Mouse (Mus musculus): ENCODE results near the gene Slc37a2. TPM values are rescaled to one million over a fixed set of nuclear protein-coding genes. Genes with fewer than 3 reads are reported as not detected.
A peak's percentile ranks its signal among the peaks of the same experiment; 100 is the strongest.
"Not testable (repeated sequence)": the region's sequence is repeated elsewhere in the genome, so short reads cannot be mapped to it uniquely, and the experiment has no call there.

The Slc37a2 gene
- 3.1 and 4.4 TPM in 2 replicates for polyA plus RNA-seq (2015; fragmentation: Nextera tagmentation; extraction: Ambion mirVana)

DNA sequence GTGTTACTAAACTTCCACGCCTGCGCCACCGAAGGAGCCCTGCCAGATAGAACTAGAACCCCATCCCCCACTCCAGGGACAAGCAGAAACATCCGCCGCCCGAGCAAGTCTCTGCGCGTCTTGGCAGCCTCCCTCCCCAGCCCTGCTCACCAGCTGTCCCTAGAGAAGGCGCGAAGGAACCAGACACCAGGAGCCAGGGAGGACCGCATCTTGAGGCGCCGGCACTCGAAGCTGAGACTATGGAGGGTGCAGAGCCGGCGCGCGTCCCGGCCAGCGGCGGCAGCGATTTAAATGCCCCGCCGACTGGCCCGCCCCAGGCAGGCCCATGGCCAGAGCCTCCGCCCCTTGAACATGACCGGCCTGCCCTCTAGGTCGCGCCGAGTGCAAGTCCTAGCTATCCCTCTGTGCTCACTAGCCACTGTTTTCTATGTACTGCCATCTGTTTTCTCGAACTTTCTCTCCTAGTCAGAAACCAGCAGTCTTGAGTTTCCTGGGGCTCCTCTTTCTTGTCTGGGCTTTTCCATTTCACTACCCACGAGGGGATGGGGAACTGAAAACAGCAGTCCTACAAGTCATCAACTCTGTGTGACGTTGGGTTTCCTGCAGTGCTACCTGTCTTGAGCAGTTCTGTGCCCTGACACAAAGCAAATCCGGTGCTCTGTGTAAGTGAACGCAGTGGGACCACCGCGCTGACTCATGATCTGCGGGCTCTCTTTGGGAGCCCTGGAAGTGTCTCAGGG is at the start of gene Slc37a2:
Gene Slc37a2 (minus strand): TSS at position 590 of the 740 bp plus-strand sequence.
- H3K4me1 ChIP-seq (replicated peaks): 0 out of 2 replicates have a peak, but pooled peaks cover 3% of the 10 kb centered on the region
- no peaks in the 10 kb centered on the region for H3K9me3 ChIP-seq
- H3K4me3 ChIP-seq (replicated peaks): peak within 1 kb of the TSS; percentile 45
- H3K4me2 ChIP-seq (replicated peaks): peak within 1 kb of the TSS; percentile 95
- no peaks in the 10 kb centered on the region for H3K27me3 ChIP-seq (replicated peaks)
- H3K36me3 ChIP-seq: no peaks in the 10 kb centered on the region
- 0 out of 2 replicates have a peak within 1 kb of the TSS, but pooled peaks have one; percentile 22 for H3K27ac ChIP-seq
- 3% methylated on average over 38 of the region's 38 CpGs for WGBS
- peak; percentile 91 for ATAC-seq
- peak within 1 kb of the TSS; percentile 52 for H3K9ac ChIP-seq

DNA sequence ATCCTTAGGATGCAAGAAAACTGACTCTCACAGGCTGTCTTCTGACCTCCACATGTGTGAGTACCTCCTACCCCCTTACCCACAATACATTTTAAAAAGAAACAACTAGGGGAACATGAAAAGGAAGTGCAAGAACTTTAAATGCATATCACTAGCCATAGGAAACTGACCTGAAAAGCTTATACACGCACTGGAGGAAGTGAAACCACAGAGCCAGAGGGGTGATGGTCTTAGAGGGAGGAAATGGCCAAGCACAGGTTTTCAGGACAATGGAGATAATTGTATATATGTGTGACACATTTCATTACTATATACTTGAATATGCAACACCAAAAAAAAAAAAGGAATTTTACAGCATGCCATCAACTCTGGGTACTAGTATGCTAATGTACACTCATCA is 46.2 kb upstream of the Slc37a2 start:
- no peaks in the 10 kb centered on the region for H3K27me3 ChIP-seq (replicated peaks)
- H3K4me1 ChIP-seq (replicated peaks): no peaks in the 10 kb centered on the region

DNA sequence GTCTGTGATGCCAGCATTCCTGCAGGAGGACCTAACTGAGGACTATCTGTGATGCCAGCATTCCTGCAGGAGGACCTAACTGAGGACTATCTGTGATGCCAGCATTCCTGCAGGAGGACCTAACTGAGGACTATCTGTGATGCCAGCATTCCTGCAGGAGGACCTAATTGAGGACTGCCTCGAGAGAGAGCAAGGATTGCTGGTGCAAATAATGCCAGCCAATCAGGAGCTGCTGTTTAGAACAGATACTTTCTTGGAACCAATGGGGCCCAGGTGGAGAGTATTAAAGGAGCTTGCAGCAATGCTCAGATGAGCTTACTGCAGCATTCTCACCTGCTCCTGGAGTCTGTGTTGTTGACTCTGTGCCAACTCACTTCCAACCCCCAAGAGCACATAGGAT is 45.0 kb upstream of the Slc37a2 start:
- H3K27me3 ChIP-seq (replicated peaks); H3K4me3 ChIP-seq (replicated peaks); H3K4me1 ChIP-seq (replicated peaks); ATAC-seq; H3K9me3 ChIP-seq; H3K36me3 ChIP-seq; H3K4me2 ChIP-seq (replicated peaks); H3K9ac ChIP-seq; H3K27ac ChIP-seq: not testable (repeated sequence)
- 63% methylated on average over 1 of the region's 1 CpGs for WGBS

More for the DNA sequence above, 46.2 kb upstream of the Slc37a2 start:
- Histone ChIP-seq H3K4me2 (replicated peaks) (no peak overlapping the region), H3K27ac (no peak overlapping the region), H3K9ac (no peak overlapping the region), H3K36me3 (no peaks in the 10 kb centered on the region), H3K4me3 (replicated peaks) (no peak overlapping the region), H3K9me3 (no peaks in the 10 kb centered on the region)
- ATAC-seq: no peak
- 90% methylated on average over 1 of the region's 1 CpGs for WGBS

DNA sequence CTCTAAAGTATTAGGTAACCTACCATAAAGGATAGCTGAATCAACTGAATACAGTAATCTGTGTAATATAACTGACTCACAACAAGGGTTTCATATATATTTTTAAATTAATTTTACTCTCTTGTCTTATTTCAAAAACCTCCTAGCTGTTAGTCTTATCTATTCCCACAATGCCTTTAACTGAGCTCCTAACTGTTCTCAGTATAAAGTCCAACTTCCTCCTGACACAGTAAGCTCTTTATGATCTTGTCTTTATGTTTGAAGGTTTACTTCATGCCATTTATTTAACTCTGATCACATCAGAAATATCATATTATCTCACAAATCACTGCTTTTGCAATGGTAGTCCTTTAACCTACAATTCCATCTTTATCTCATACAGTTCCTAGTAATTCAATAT is 40.0 kb upstream of the Slc37a2 start:
- no peak overlapping the region for H3K27ac ChIP-seq
- no peak overlapping the region for H3K4me3 ChIP-seq (replicated peaks)
- H3K4me2 ChIP-seq (replicated peaks): no peak overlapping the region
- H3K27me3 ChIP-seq (replicated peaks): no peaks in the 10 kb centered on the region
- no peaks in the 10 kb centered on the region for H3K4me1 ChIP-seq (replicated peaks)
- no peak overlapping the region for H3K9ac ChIP-seq
- H3K9me3 ChIP-seq: no peaks in the 10 kb centered on the region
- no peak for ATAC-seq
- no peaks in the 10 kb centered on the region for H3K36me3 ChIP-seq

DNA sequence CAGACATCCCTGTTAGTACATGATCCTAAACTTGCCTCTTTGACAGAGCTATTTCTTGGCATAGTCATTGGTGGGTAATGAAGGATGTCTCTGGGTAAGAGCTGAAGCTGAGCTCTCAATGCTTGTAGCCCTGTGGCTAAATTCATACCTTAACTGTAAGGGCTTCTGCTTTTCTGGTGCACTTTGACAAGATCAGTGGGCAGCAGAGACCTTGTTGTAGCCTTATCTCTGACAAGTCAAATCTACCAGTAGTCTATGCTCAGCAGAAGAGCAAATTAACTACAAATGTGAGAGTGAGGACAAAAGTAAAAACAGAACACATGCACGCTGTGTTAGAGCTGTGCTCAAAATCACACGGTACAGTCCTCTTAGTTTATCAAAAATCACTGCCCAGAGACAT is 11.1 kb upstream of the Slc37a2 start:
- Histone ChIP-seq H3K4me2 (replicated peaks) (no peak overlapping the region), H3K36me3 (no peaks in the 10 kb centered on the region), H3K27ac (no peak overlapping the region), H3K9ac (no peak overlapping the region), H3K27me3 (replicated peaks) (no peaks in the 10 kb centered on the region), H3K4me1 (replicated peaks) (no peaks in the 10 kb centered on the region), H3K4me3 (replicated peaks) (no peak overlapping the region), H3K9me3 (no peaks in the 10 kb centered on the region)
- no peak for ATAC-seq
- 79% methylated on average over 2 of the region's 2 CpGs for WGBS

DNA sequence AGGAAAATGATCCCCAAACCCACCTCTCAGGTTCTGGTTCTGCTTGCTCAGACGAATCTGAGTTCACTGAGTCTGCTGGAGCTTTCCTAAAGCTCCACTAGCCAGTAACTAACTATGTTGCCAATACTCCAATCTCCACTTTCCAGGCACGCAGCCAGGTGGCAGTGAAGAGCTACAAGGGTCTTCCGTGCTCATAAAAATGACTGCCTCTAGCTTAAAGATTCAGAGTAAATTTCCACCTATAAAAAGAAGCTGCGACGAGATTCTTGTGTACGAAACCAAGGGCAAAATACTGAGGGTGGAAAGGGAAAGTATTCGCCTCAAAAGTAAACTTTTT is 319 bp upstream of the Slc37a2 start:
- Histone ChIP-seq H3K4me2 (replicated peaks) (peak overlapping the region; percentile 95), H3K9ac (peak overlapping the region; percentile 52), H3K4me3 (replicated peaks) (peak overlapping the region; percentile 45), H3K9me3 (no peaks in the 10 kb centered on the region), H3K4me1 (replicated peaks) (0 out of 2 replicates have a peak, but pooled peaks cover 3% of the 10 kb centered on the region), H3K36me3 (no peaks in the 10 kb centered on the region), H3K27me3 (replicated peaks) (no peaks in the 10 kb centered on the region), H3K27ac (no peak overlapping the region)
- peak; percentile 50; the same call in 1 of the 2 replicates for ATAC-seq
- WGBS: 24% methylated on average over 7 of the region's 7 CpGs

DNA sequence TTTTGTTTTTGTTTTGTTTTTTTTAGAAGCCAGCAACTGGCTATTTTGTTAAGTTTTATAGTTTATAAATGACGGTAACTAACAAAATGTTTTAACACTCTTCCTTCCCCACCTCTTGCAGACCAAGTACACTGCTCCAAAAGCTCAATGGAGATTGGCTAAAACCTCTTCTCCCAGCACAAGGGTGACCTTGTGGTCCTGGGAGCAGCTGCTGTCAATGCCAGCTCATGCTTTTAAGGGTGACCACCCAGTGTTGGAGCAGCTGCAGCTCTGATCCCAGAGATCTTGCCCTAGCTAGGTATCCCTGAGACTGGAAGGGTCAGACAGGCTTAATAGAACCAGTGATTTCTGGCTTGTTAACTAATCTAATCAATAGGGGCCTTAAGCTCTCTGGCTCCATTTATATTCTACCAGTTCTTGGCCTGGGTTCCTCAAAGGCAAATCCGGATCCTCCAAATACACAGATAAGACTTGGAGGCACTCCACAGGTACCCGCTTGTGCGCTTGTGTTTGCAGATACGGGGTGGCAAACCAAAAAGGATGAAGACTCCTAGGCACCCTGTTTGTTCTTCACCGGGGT is 917 bp downstream of the Slc37a2 start:
- WGBS: 23% methylated on average over 6 of the region's 6 CpGs
- no peaks in the 10 kb centered on the region for H3K27me3 ChIP-seq (replicated peaks)
- peak overlapping the region; percentile 45 for H3K4me3 ChIP-seq (replicated peaks)
- H3K27ac ChIP-seq: no peak overlapping the region
- H3K4me2 ChIP-seq (replicated peaks): peak overlapping the region; percentile 95
- ATAC-seq: 0 out of 2 replicates have a peak, but pooled peaks have one; percentile 2
- 0 out of 2 replicates have a peak, but pooled peaks cover 3% of the 10 kb centered on the region for H3K4me1 ChIP-seq (replicated peaks)
- 0 out of 2 replicates have a peak overlapping the region, but pooled peaks have one; percentile 52 for H3K9ac ChIP-seq
- no peaks in the 10 kb centered on the region for H3K36me3 ChIP-seq
- no peaks in the 10 kb centered on the region for H3K9me3 ChIP-seq

DNA sequence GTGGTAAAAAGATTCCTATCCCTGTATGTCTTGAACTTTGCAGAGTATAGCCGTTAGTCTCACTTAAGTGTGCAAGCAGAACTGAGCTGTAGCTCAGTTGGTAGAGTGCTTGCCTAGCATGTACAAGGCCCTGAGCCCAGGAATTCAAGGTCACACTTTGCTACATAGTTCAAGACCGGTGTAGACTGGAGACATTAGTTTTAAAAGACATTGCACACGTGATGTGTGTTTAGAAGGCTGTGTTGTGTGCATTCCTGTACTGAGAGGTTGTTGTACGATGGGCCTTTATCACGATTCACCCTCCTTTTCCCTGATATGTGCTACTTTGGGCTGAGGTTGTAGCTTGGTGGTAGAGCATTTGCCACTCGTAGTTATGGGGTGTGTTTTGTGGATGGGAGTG is 4.9 kb downstream of the Slc37a2 start:
- H3K27me3 ChIP-seq (replicated peaks): no peaks in the 10 kb centered on the region
- no peak for ATAC-seq
- 75% methylated on average over 6 of the region's 6 CpGs for WGBS

DNA sequence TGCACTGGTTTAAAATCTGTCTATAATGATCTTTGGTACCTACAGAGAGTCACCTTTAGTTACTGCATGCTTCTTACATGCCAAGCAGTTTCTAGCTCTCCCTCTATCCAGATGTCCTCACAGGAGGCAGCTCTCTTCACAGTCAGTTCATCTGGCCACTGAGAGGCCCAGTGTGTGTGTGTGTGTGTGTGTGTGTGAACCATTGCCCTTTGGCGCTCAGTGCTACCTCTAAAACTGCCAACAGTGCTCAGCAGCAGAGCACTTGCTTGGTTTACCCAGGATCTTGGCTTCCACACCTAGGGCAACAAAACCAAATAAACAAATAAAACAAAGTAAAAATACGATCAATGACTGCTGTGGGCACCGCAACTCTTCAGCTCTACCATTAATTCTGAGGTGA is 5.6 kb downstream of the Slc37a2 start:
- Histone ChIP-seq H3K9ac (no peak overlapping the region), H3K4me1 (replicated peaks) (0 out of 2 replicates have a peak, but pooled peaks cover 15% of the 10 kb centered on the region), H3K27me3 (replicated peaks) (no peaks in the 10 kb centered on the region), H3K4me3 (replicated peaks) (no peak overlapping the region), H3K36me3 (no peaks in the 10 kb centered on the region), H3K27ac (no peak overlapping the region), H3K4me2 (replicated peaks) (no peak overlapping the region), H3K9me3 (no peaks in the 10 kb centered on the region)
- no peak for ATAC-seq
- 86% methylated on average over 3 of the region's 3 CpGs for WGBS

More for the DNA sequence above, 4.9 kb downstream of the Slc37a2 start:
- Histone ChIP-seq H3K9me3 (no peaks in the 10 kb centered on the region), H3K4me3 (replicated peaks) (no peak overlapping the region), H3K4me1 (replicated peaks) (0 out of 2 replicates have a peak, but pooled peaks cover 10% of the 10 kb centered on the region), H3K9ac (no peak overlapping the region), H3K27ac (no peak overlapping the region), H3K4me2 (replicated peaks) (no peak overlapping the region), H3K36me3 (no peaks in the 10 kb centered on the region)

DNA sequence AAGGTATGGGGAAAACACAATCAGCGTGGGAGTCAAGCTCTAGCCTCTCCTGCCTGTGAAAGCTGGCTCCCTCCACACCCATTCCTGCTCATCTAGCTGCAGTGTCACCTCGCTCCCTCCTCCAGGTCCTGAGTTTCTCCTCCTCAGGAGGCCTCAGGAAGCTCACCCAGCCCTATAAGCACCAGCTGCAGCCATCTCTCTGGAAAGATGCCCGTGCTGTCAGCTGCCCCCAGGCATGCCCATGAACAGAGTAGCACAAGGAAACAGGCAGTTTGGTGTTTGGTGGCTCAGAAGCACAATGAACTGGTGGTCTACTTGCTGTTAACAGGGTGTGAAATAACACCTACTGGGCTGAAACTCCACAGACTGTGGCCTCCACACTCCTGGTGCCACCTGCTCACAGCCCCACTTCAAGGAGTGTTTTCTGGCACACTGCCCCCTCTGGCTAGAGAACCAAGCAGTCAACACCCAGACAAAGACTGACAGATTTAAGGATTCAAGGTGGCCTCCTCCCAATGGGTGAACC is 7.1 kb downstream of the Slc37a2 start:
- no peak overlapping the region for H3K4me2 ChIP-seq (replicated peaks)
- no peak for ATAC-seq
- 59% methylated on average over 3 of the region's 3 CpGs for WGBS

DNA sequence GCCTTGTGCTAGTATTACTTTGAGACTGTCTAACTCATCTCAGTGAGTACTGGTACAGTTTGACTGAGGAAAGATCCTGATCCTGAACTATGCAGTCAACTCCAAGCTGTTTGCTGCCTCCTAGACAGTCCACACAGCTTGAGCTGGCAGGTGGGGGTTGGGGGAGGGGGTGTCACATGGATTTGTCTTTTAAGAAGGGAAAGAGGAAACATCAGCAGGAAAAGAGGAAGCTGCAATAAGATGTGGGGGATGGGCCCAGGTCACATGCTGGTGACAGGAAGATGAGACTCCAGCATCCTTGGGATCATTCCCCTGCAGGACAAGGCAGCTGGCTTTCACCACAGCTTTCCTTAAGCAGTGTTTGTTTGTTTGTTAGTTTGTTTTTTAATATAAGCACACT is 8.1 kb downstream of the Slc37a2 start:
- ATAC-seq: no peak
- no peak overlapping the region for H3K27ac ChIP-seq
- 0 out of 2 replicates have a peak, but pooled peaks cover 12% of the 10 kb centered on the region for H3K4me1 ChIP-seq (replicated peaks)
- H3K4me2 ChIP-seq (replicated peaks): no peak overlapping the region
- H3K4me3 ChIP-seq (replicated peaks): no peak overlapping the region
- no peak overlapping the region for H3K9ac ChIP-seq
- no peaks in the 10 kb centered on the region for H3K9me3 ChIP-seq
- no peaks in the 10 kb centered on the region for H3K36me3 ChIP-seq
- H3K27me3 ChIP-seq (replicated peaks): no peaks in the 10 kb centered on the region

More for the DNA sequence above, 7.1 kb downstream of the Slc37a2 start:
- no peaks in the 10 kb centered on the region for H3K36me3 ChIP-seq
- no peak overlapping the region for H3K4me3 ChIP-seq (replicated peaks)
- no peak overlapping the region for H3K27ac ChIP-seq
- no peaks in the 10 kb centered on the region for H3K27me3 ChIP-seq (replicated peaks)
- H3K9ac ChIP-seq: no peak overlapping the region
- H3K9me3 ChIP-seq: no peaks in the 10 kb centered on the region
- H3K4me1 ChIP-seq (replicated peaks): 0 out of 2 replicates have a peak, but pooled peaks cover 12% of the 10 kb centered on the region

DNA sequence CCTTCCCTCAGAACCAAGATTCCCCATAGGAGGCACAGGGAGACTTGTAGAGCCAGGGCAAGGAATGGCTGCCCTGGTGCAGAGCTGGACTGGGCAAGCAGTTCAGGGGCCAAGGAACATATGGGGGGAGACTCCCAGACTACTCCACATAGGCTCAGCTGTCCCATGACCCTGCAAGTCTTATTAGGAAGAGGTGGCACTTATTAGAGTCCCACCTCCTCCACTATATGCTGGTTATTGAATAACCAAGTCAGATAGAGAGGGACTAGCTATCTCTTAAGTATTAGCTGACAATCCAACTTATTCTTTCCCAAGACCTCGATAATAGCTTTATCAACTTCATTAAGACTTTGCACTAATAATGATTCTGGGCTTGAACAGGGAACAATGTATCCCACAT is 9.7 kb downstream of the Slc37a2 start:
- Histone ChIP-seq H3K36me3 (no peaks in the 10 kb centered on the region), H3K4me2 (replicated peaks) (no peak overlapping the region), H3K27ac (peak overlapping the region; percentile 44), H3K9me3 (no peaks in the 10 kb centered on the region), H3K27me3 (replicated peaks) (no peaks in the 10 kb centered on the region), H3K9ac (no peak overlapping the region), H3K4me3 (replicated peaks) (no peak overlapping the region), H3K4me1 (replicated peaks) (0 out of 2 replicates have a peak, but pooled peaks cover 12% of the 10 kb centered on the region)
- 79% methylated on average over 1 of the region's 1 CpGs for WGBS
- ATAC-seq: peak; percentile 85
